Mouse (Mus musculus): Measurements from ENCODE around the gene Atxn7l2. TPM values are rescaled to one million over a fixed set of nuclear protein-coding genes. Genes with fewer than 3 reads are reported as not detected.

The Atxn7l2 gene
- total and polyA plus RNA-seq, 3 experiments: 1.8 to 4.2 (median 2.6) TPM

GRCm38 (mm10) chr3:108204470-108204869 is 6.3 kb downstream of the Atxn7l2 start:
- peaks cover 1% of the 10 kb centered on the region; the same call in 1 of the 2 replicates for H3K4me1 ChIP-seq (ENCODE audit: control insufficient read depth, insufficient read depth, low read length)
- H3K27me3 ChIP-seq (ENCODE audit: control insufficient read depth, insufficient read depth, low read length): no peaks in the 10 kb centered on the region
- intact Hi-C loops (cut with DNase I): loop anchor here (1.0 to 5.0 kb wide), 2 partner anchors 40 to 132 kb away; no protein-coding TSS in a partner anchor
- no peak overlapping the region for H3K27ac ChIP-seq
- no peak overlapping the region for H3K4me3 ChIP-seq
- DNase-seq: no peak
- 87% methylated on average over 11 of the region's 11 CpGs for WGBS
- TF ChIP-seq CTCF (IDR thresholded peaks at IDR 0.05): no peak
- TF ChIP-seq EP300 (IDR thresholded peaks at IDR 0.05; ENCODE audit: insufficient read depth, low read depth, low read length): no peak
- no peak for TF ChIP-seq POLR2A (IDR thresholded peaks at IDR 0.05; ENCODE audit: insufficient read depth, low read depth, low read length)
- H3K79me2 ChIP-seq (replicated peaks; ENCODE audit: control insufficient read depth, insufficient read depth, low read length): no peaks in the 10 kb centered on the region
- H3K9ac ChIP-seq (ENCODE audit: low read depth, low read length): no peak overlapping the region
- no peaks in the 10 kb centered on the region for H3K36me3 ChIP-seq (ENCODE audit: control insufficient read depth, insufficient read depth, low read length)

GRCm38 (mm10) chr3:108203621-108204325 is 7.0 kb downstream of the Atxn7l2 start:
- Histone ChIP-seq H3K36me3 (ENCODE audit: control insufficient read depth, insufficient read depth, low read length) (no peaks in the 10 kb centered on the region), H3K79me2 (replicated peaks; ENCODE audit: control insufficient read depth, insufficient read depth, low read length) (no peaks in the 10 kb centered on the region), H3K27ac (no peak overlapping the region), H3K4me1 (ENCODE audit: control insufficient read depth, insufficient read depth, low read length) (peaks cover 1% of the 10 kb centered on the region; the same call in 1 of the 2 replicates), H3K4me3 (no peak overlapping the region), H3K27me3 (ENCODE audit: control insufficient read depth, insufficient read depth, low read length) (no peaks in the 10 kb centered on the region), H3K9ac (ENCODE audit: low read depth, low read length) (no peak overlapping the region)
- 80% methylated on average over 11 of the region's 11 CpGs for WGBS
- intact Hi-C loops (cut with DNase I): loop anchor here (1.0 to 5.0 kb wide), 2 partner anchors 39 to 131 kb away; no protein-coding TSS in a partner anchor
- peak; percentile 76 to 88 for DNase-seq
- TF ChIP-seq POLR2A (IDR thresholded peaks at IDR 0.05; ENCODE audit: insufficient read depth, low read depth, low read length) (no peak), CTCF (IDR thresholded peaks at IDR 0.05) (peak; percentile 95; the same call in 1 of the 2 replicates), EP300 (IDR thresholded peaks at IDR 0.05; ENCODE audit: insufficient read depth, low read depth, low read length) (no peak)

GRCm38 (mm10) chr3:108203212-108203611 is 7.5 kb downstream of the Atxn7l2 start:
- no peak overlapping the region for H3K27ac ChIP-seq
- intact Hi-C loops (cut with DNase I): loop anchor here (5.0 kb wide), 1 partner anchor 131 kb away; no protein-coding TSS in a partner anchor
- no peak overlapping the region for H3K9ac ChIP-seq (ENCODE audit: low read depth, low read length)
- 95% methylated on average over 13 of the region's 13 CpGs for WGBS
- no peaks in the 10 kb centered on the region for H3K27me3 ChIP-seq (ENCODE audit: control insufficient read depth, insufficient read depth, low read length)
- no peaks in the 10 kb centered on the region for H3K79me2 ChIP-seq (replicated peaks; ENCODE audit: control insufficient read depth, insufficient read depth, low read length)
- no peak for DNase-seq
- H3K4me3 ChIP-seq: no peak overlapping the region
- H3K4me1 ChIP-seq (ENCODE audit: control insufficient read depth, insufficient read depth, low read length): peaks cover 1% of the 10 kb centered on the region; the same call in 1 of the 2 replicates
- no peaks in the 10 kb centered on the region for H3K36me3 ChIP-seq (ENCODE audit: control insufficient read depth, insufficient read depth, low read length)
- TF ChIP-seq EP300 (IDR thresholded peaks at IDR 0.05; ENCODE audit: insufficient read depth, low read depth, low read length) (no peak), CTCF (IDR thresholded peaks at IDR 0.05) (no peak), POLR2A (IDR thresholded peaks at IDR 0.05; ENCODE audit: insufficient read depth, low read depth, low read length) (no peak)

GRCm38 (mm10) chr3:108202506-108202905 is 8.2 kb downstream of the Atxn7l2 start:
- no peak for TF ChIP-seq EP300 (IDR thresholded peaks at IDR 0.05; ENCODE audit: insufficient read depth, low read depth, low read length)
- no peak for TF ChIP-seq CTCF (IDR thresholded peaks at IDR 0.05)
- TF ChIP-seq POLR2A (IDR thresholded peaks at IDR 0.05; ENCODE audit: insufficient read depth, low read depth, low read length): no peak
- Histone ChIP-seq H3K36me3 (ENCODE audit: control insufficient read depth, insufficient read depth, low read length) (no peaks in the 10 kb centered on the region), H3K79me2 (replicated peaks; ENCODE audit: control insufficient read depth, insufficient read depth, low read length) (no peaks in the 10 kb centered on the region), H3K9ac (ENCODE audit: low read depth, low read length) (no peak overlapping the region), H3K4me3 (no peak overlapping the region), H3K27ac (no peak overlapping the region), H3K4me1 (ENCODE audit: control insufficient read depth, insufficient read depth, low read length) (peaks cover 1% of the 10 kb centered on the region; the same call in 1 of the 2 replicates), H3K27me3 (ENCODE audit: control insufficient read depth, insufficient read depth, low read length) (no peaks in the 10 kb centered on the region)
- DNase-seq: no peak
- intact Hi-C loops (cut with DNase I): loop anchor here (5.0 kb wide), 1 partner anchor 130 kb away; no protein-coding TSS in a partner anchor

GRCm38 (mm10) chr3:108200329-108201323 is 10.1 kb downstream of the Atxn7l2 start, which contains the start of gene Cyb561d1:
Cyb561d1 (minus strand) TSS chr3:108201212.
- Histone ChIP-seq H3K4me1 (ENCODE audit: control insufficient read depth, insufficient read depth, low read length) (peaks cover 6% of the 10 kb centered on the region), H3K27ac (peak within 1 kb of the TSS; percentile 95), H3K36me3 (ENCODE audit: control insufficient read depth, insufficient read depth, low read length) (no peaks in the 10 kb centered on the region), H3K79me2 (replicated peaks; ENCODE audit: control insufficient read depth, insufficient read depth, low read length) (no peaks in the 10 kb centered on the region), H3K4me3 (peak within 1 kb of the TSS; percentile 67), H3K9ac (ENCODE audit: low read depth, low read length) (peak within 1 kb of the TSS; percentile 89), H3K27me3 (ENCODE audit: control insufficient read depth, insufficient read depth, low read length) (no peaks in the 10 kb centered on the region)
- intact Hi-C loops (cut with DNase I): loop anchor here (5.0 kb wide), 1 partner anchor 128 kb away; no protein-coding TSS in a partner anchor
- DNase-seq: peak; percentile 96
- WGBS: 3% methylated on average over 44 of the region's 44 CpGs
- TF ChIP-seq EP300 (IDR thresholded peaks at IDR 0.05; ENCODE audit: insufficient read depth, low read depth, low read length) (no peak), CTCF (IDR thresholded peaks at IDR 0.05) (peak; percentile 85), POLR2A (IDR thresholded peaks at IDR 0.05; ENCODE audit: insufficient read depth, low read depth, low read length) (peak; percentile 78)

Measured in heart, adult 2 months (tissue).